Mouse (Mus musculus) E14TG2a.4 (cell line): Measurements from ENCODE around the gene Zic4.

Experiments
- H3K27me3 ChIP-seq: 2 replicates; pipeline ENCODE4 v1.6.1; 2014; ENCODE audit warnings: low read length, control low read depth; ENCODE audit not compliant: insufficient read depth
- H3K36me3 ChIP-seq: 2 replicates; pipeline ENCODE4 v1.6.1; 2014; ENCODE audit warnings: low read length, control low read depth; ENCODE audit not compliant: insufficient read depth
- H3K4me1 ChIP-seq: replicated peaks from 2 replicates; pipeline ENCODE4 v1.6.1; 2014; ENCODE audit warnings: low read depth, low read length, control low read depth
- H3K4me3 ChIP-seq: replicated peaks from 2 replicates; pipeline ENCODE4 v1.5.1; 2014; ENCODE audit warnings: mild to moderate bottlenecking, low read length
- H3K9me3 ChIP-seq: 2 replicates; pipeline ENCODE4 v1.6.1; 2014; ENCODE audit warnings: low read length, control low read depth
- CTCF ChIP-seq: conservative IDR thresholded peaks from 2 replicates; pipeline ENCODE4 v1.5.1; 2014; ENCODE audit warnings: low read length
- NANOG ChIP-seq: IDR thresholded peaks from 2 replicates; pipeline ENCODE4 v1.6.1; 2014; ENCODE audit warnings: borderline replicate concordance, low read length, mixed read lengths
- POU5F1 ChIP-seq: IDR thresholded peaks from 2 replicates; pipeline ENCODE4 v1.6.1; 2014; ENCODE audit warnings: low read length, borderline replicate concordance

Gene Zic4

GRCm38 (mm10) chr9:91380458-91380914, 18.3 kb downstream of the Zic4 start:
- peaks cover 97% of the 10 kb centered on the region for H3K27me3 ChIP-seq
- peaks cover 14% of the 10 kb centered on the region for H3K9me3 ChIP-seq
- TF ChIP-seq CTCF: no peak
- no peak for TF ChIP-seq POU5F1
- TF ChIP-seq NANOG: no peak
- no peak overlapping the region for H3K4me3 ChIP-seq
- H3K36me3 ChIP-seq: no peaks in the 10 kb centered on the region
- peaks cover 44% of the 10 kb centered on the region for H3K4me1 ChIP-seq

- Histone ChIP-seq H3K9me3 (peaks cover 24% of the 10 kb centered on the region), H3K4me3 (peak overlapping the region; percentile 75), H3K4me1 (peaks cover 44% of the 10 kb centered on the region), H3K36me3 (no peaks in the 10 kb centered on the region), H3K27me3 (peaks cover 97% of the 10 kb centered on the region)
- TF ChIP-seq POU5F1 (no peak), NANOG (no peak), CTCF (no peak)
Measured at GRCm38 (mm10) chr9:91381284-91382110, 19.3 kb downstream of the Zic4 start.

- H3K27me3 ChIP-seq: peaks cover 95% of the 10 kb centered on the region
- H3K4me1 ChIP-seq: peaks cover 42% of the 10 kb centered on the region
- no peak for TF ChIP-seq CTCF
- no peak for TF ChIP-seq POU5F1
- TF ChIP-seq NANOG: no peak
- H3K9me3 ChIP-seq: peaks cover 26% of the 10 kb centered on the region
- H3K36me3 ChIP-seq: no peaks in the 10 kb centered on the region
- no peak overlapping the region for H3K4me3 ChIP-seq
Measured at GRCm38 (mm10) chr9:91382111-91382379, 19.8 kb downstream of the Zic4 start.

DNA sequence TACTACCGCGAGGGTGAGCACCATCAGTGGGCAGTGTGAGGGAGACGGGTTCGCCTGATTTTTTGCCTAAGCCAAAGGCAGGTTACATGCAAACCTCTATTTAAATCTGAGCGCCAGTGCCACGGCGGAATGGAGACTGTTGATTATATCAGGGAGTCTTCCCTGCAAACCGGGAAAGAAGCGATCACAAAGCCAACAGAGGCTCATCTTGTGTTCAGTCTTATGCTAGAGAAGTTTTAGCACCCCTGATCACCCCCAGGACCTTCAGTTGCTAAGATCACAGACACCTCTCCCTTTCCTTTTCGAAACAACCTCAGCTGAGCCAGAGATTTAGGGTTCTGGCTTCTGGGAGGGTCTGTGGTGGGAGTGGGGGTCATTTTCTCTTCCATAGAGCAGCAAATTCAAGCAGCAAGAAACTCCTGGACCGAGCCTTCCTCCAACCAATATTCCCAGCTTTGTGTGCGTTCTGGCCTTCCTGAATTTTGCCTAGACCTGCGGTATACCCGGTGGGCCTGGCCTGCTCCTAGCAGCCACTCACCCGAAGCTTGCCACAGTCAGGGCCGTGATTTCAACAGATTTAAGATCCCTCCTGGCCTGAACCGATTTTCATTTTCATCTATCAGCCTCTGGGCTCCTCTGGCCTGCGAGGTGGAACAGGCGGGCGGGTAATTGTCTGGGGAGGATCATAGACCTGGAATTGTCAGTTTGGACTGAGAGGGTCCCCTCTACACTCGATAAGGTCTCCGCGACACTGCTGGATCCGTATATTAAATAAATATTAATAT, 20.4 kb downstream of the Zic4 start:
- Histone ChIP-seq H3K4me3 (no peak overlapping the region), H3K4me1 (peaks cover 37% of the 10 kb centered on the region), H3K36me3 (no peaks in the 10 kb centered on the region), H3K27me3 (peaks cover 95% of the 10 kb centered on the region), H3K9me3 (peaks cover 32% of the 10 kb centered on the region)
- TF ChIP-seq NANOG: no peak

GRCm38 (mm10) chr9:91383441-91384135, 21.4 kb downstream of the Zic4 start:
- TF ChIP-seq POU5F1 (no peak), CTCF (no peak), NANOG (no peak)

GRCm38 (mm10) chr9:91384136-91384500, 21.9 kb downstream of the Zic4 start:
- TF ChIP-seq NANOG: no peak
- no peak for TF ChIP-seq POU5F1
- TF ChIP-seq CTCF: no peak
- peaks cover 89% of the 10 kb centered on the region for H3K27me3 ChIP-seq
- no peaks in the 10 kb centered on the region for H3K36me3 ChIP-seq
- H3K4me1 ChIP-seq: peaks cover 25% of the 10 kb centered on the region
- peaks cover 47% of the 10 kb centered on the region for H3K9me3 ChIP-seq
- H3K4me3 ChIP-seq: peak overlapping the region; percentile 54

More at GRCm38 (mm10) chr9:91383441-91384135, 21.4 kb downstream of the Zic4 start:
- H3K27me3 ChIP-seq: peaks cover 94% of the 10 kb centered on the region
- no peaks in the 10 kb centered on the region for H3K36me3 ChIP-seq
- peak overlapping the region; percentile 54 for H3K4me3 ChIP-seq
- H3K9me3 ChIP-seq: peaks cover 42% of the 10 kb centered on the region
- peaks cover 31% of the 10 kb centered on the region for H3K4me1 ChIP-seq

DNA sequence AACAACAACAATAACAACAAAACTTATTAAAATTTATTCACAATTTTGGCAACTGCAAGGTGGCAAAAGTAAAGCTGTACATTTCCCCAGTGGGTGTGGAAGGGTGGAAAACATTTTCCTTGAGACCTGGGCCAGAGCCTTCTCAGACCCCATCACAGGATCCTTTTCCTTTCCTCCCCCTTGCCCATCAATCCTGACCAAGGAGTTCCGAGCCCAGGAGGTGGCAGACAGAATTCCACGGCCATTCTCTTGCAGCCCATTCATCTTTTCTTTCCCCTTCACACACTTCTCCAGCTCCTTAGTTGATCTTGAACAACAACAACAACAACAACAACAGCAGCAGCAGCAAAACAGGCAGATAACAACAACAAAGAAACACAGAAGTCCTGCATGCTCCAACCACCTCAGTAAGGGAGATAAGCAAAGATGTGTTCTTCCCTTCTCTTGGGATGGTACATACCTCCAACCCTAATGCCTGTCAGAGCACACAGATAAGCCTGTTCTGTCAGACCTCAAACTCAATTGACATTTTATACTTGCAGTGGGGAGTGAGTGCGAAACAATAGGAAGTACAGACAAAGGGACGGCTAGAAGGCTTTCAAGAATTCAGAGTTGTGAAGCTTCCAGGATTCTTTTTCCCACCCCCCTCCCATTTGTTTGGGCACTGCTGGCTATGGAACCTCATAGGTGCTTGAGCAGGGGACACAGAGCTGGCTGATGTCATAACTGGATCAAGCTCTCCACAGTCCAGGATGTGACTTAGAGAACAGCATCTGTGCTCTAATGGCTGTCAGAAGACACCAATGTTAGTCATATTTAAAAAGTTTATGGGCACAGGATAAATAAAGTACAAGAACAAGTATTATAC, 22.7 kb downstream of the Zic4 start:
- Histone ChIP-seq H3K4me3 (no peak overlapping the region), H3K36me3 (no peaks in the 10 kb centered on the region), H3K9me3 (peaks cover 55% of the 10 kb centered on the region), H3K4me1 (peaks cover 23% of the 10 kb centered on the region), H3K27me3 (peaks cover 88% of the 10 kb centered on the region)
- TF ChIP-seq POU5F1 (no peak), NANOG (no peak), CTCF (no peak)
